Mouse (Mus musculus) left cerebral cortex, postnatal 25 days (tissue): ENCODE measurements around the gene Slc47a2. TPM values are rescaled to one million over a fixed set of nuclear protein-coding genes. Genes with fewer than 3 reads are reported as not detected.

Source experiments
- DNase-seq, 2 experiments: peaks; one replicate each; pipeline ENCODE4 v3.0.0; 2022; ENCODE audit warnings: low spot score in 2 of 2, mixed read lengths in 1 of 2
- intact Hi-C: fragments of 180-260 bp; cut with DNase I; formaldehyde crosslinking; loops from one replicate; pipeline ENCODE4 v1.15.1; 2025
- total RNA-seq, 2 experiments: library from RNA; stranded (reverse); gene quantifications; 2 replicates each; pipeline ENCODE4 v1.2.3; 2021

The Slc47a2 gene
- under 1 TPM; 0.14 to 0.37 TPM for total RNA-seq

- DNase-seq, result no peak
- intact Hi-C loops, result no loop called here
Observed at GRCm38 (mm10) chr11:61342505-61343420, at the start of gene Slc47a2. Slc47a2 (minus strand) TSS chr11:61342860.

DNA sequence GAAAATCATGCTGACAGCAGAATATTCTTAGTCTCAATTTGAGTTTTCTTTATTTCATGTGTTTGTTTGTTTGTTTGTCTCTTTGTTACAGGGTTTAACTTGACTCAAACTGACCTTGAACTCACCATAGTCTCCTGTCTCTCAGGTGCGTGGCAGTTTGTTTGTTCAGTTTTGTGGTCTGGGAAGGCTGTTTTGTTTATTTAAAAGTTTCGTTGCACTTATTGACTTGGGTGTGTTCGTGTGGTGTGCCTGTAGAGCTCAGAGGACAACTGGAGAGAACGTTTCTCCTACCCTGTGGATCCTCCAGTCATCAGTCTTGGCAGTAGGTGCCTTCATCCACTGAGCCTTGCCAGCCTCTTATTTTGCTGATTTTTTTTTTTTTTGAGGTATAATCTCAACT is 46.3 kb upstream of the Slc47a2 start:
- no peak for DNase-seq
- intact Hi-C loops, result loop anchor here (5.0 kb wide), 2 partner anchors 197 to 287 kb away; no protein-coding TSS in a partner anchor

DNA sequence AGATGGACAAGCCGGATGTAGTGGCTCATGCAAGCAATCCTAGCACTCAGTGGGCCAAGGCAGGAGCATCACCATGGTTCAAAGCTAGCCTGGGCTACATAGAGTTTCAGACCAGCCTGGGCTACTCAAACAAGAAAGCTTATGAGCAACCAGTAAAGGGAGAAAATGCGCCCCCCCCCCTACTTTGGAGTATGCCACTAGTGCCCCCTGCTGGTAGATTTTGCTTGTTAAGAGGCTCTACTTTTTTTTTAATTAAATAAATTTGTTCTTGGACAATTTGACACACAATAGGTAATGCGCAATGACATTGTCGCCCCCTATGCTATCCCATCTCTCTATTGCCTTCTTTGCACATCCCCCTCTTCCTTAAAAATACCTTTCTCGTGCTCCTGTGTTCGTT is 45.4 kb upstream of the Slc47a2 start:
- intact Hi-C loops, result loop anchor here (5.0 kb wide), 2 partner anchors 196 to 286 kb away; no protein-coding TSS in a partner anchor
- no peak for DNase-seq

DNA sequence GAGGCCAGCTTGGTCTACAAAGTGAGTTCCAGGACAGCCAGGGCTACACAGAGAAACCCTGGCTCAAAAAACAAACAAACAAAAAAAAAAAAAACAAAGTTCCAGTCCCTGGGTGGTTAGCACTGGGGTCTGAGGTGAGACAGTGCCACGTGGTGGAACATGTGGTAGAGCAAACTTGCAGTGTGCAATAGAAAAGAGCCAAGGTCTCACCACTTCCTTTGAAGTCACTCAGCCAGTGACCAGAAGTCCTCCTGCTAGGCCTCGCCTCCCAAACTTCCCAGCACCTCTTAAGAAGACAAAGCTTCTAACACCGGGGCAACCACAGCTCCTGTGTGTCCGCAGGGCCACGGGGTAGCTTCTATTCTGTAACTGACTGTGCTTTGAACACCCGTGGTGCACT is 44.6 kb upstream of the Slc47a2 start:
- DNase-seq, result no peak
- intact Hi-C loops, result loop anchor here (5.0 kb wide), 2 partner anchors 195 to 285 kb away; no protein-coding TSS in a partner anchor

- intact Hi-C loops, result loop anchor here (5.0 kb wide), 2 partner anchors 193 to 283 kb away; no protein-coding TSS in a partner anchor
- DNase-seq, result no peak
Observed at GRCm38 (mm10) chr11:61385725-61386124, 43.1 kb upstream of the Slc47a2 start.

- DNase-seq, result no peak
- intact Hi-C loops, result no loop called here
Observed at GRCm38 (mm10) chr11:61381272-61381671, 38.6 kb upstream of the Slc47a2 start.

DNA sequence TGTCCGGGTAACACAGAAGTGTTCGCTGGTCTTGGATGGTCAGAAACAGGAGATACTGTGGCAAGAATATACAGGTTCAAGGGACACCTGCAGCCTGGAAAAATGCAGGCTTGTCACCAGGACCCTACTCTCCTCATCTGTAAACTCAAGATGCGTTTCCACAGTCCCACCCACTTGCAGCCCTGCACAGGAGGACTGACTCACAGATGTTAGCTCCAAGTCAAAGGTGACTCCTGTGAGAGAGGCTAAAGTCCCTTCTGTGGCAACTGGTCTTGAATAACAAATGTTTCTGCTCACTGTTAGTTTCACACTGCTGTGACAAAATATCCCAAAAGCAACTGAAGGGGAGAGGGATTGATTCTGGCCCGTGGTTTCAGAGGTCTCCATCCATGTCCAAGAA is 36.0 kb upstream of the Slc47a2 start:
- no peak for DNase-seq
- intact Hi-C loops, result loop anchor here (10.0 kb wide), 1 partner anchor 884 kb away; no protein-coding TSS in a partner anchor

DNA sequence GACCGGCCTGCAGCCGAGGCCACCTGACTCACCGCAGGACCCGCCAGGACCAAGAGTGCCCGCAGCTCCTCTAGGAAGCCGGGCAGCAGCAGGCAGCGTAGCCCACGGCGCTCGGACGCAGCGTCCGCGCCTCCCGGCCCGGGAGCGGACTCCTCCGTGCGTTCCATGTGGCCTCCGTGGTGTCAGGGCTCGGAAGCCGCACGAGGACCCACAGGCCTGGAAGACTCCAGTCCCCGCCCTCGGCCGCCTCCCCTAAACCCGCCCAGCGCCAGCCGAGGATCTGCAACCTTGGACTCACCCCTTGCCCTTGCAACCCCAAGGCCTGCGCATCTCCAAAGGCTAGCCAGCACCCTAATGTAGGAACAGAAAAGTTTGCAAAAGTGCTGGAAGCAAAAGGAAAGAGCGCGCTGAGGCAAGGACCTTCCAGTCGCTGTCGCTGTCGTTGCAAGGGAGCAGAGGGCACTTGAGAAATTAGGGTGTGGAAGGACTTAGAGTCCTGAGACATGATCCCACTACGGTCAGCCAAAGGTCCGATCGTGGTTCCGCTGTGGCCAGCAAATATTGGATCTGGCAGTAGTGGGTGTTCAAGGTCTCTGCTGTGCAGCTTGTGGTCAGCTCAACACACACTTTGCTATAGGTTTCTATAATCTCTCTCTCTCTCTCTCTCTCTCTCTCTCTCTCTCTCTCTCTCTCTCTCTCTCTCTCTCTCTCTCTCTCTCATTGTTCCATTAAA is 35.4 kb upstream of the Slc47a2 start, which contains the start of gene Slc47a1:
Gene Slc47a1, minus strand, starts transcription at position 465 of the 733 bp plus-strand sequence.
- intact Hi-C loops, result loop anchor here (10.0 kb wide), 1 partner anchor 883 kb away; no protein-coding TSS in a partner anchor
- no peak for DNase-seq

DNA sequence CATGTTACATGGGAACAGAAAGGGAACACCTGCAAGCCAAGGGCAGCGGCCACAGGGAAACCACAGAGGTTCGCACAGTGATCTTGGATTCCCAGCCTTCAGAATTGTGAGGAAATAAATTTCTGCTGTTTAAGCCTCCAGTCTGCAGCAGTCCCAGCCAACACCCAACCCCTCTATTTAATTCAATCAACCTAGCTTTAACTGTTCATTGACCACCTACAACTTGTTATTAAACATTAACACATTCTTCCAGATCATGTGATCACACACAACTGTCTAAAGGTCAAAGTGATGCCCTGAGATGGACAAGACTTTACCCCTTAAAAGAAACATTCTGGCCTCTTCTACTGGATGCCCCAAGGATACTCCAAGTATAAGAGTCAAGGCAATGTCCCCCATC is 26.0 kb upstream of the Slc47a2 start:
- DNase-seq, result no peak
- intact Hi-C loops, result no loop called here

GRCm38 (mm10) chr11:61366517-61367273 is 24.0 kb upstream of the Slc47a2 start:
- DNase-seq, result no peak
- intact Hi-C loops, result no loop called here

- intact Hi-C loops, result no loop called here
- no peak for DNase-seq
Observed at GRCm38 (mm10) chr11:61365938-61366337, 23.3 kb upstream of the Slc47a2 start.

DNA sequence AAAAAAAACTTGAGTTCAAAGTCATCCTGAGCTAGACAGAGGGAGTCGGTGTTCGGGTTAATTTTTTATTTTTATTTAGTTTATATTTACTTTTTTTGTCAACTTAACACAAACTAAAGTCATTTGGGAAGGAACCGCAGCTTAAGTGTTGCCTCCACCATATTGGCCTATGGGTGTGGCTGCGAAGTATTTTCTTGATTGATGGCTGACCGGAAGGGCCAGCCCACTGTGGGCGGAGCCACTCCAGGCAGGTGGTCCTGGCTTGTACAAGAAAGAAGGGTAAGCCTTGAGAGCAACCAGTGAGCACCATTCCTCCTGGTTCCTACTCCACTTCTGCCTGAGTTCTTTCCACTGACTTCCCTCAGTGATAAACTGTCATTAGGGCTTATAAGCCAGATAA is 21.4 kb upstream of the Slc47a2 start:
- intact Hi-C loops, result no loop called here
- DNase-seq, result no peak

DNA sequence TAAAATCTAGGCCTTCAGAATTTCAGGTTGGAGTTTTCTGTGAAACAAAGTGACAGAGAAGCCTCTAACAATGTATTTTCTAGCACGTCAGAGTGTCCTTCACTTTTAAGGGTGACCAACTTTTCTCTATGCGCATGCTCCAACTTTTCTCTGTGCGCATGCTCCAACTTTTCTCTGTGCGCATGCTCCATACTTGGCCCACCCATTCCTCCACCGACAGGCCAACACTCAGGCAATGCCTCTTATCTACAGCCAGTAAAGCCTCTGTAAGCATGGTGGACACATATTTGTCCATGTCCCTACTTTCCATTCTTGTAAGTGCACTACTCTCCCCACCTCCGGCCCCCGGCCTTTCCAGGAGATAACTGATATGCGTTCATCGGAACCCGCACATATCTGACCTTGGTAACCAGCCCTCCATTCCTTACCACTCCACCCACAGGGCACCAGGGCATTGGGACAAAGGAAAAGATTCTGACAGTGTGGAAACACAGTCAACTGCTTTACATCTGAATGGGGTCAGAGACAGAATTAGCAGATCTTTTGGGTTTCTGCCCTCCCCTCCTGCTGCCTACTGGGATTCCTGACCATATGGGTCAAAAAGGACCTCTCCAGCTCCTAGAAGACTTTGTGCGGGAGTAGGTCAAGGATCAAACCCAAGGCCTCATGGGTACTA is 19.0 kb upstream of the Slc47a2 start:
- intact Hi-C loops, result no loop called here
- no peak for DNase-seq

- DNase-seq, result no peak
- intact Hi-C loops, result no loop called here
Observed at GRCm38 (mm10) chr11:61356600-61356999, 13.9 kb upstream of the Slc47a2 start.

DNA sequence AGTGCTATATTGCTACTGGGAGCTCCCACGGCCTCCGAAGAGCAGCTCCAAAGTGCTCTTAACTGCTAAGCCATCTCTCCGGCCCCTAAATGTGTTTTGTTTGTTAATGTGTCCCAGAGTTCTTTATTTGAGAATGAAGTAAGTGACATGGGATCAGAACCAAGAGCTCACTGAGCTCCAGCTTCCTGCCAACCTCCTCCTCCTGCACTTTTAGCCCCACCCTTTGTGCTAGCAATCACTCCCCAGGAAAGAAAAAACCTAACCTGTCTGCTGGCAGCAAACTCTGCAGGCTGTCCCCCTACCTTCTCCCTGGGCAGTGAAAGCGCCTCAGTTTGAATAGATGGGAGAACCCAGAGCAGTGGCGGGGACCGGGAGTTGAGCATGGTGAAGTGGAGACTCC is 13.5 kb upstream of the Slc47a2 start:
- DNase-seq, result no peak
- intact Hi-C loops, result no loop called here

- DNase-seq, result no peak
- intact Hi-C loops, result no loop called here
Observed at GRCm38 (mm10) chr11:61355351-61355750, 12.7 kb upstream of the Slc47a2 start.

DNA sequence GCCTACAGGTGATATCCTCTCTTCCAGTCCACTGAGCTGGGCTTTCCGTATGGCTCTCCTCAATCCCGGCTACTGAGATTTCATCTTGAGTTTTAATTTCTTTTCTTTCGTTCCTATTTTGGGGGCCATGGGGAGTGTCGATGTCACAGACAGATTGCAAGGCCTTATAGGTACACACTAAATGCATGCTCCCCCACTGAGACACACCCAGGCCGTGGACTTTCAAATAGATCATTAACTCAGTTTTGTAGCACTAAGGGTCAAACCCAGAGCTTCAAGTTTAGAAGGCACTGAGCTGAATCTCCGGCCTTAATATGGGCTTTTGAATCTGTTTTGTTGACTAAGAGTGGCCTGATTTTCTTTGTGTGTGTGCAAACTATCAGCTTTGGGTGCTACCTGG is 11.7 kb upstream of the Slc47a2 start:
- intact Hi-C loops, result no loop called here
- no peak for DNase-seq

DNA sequence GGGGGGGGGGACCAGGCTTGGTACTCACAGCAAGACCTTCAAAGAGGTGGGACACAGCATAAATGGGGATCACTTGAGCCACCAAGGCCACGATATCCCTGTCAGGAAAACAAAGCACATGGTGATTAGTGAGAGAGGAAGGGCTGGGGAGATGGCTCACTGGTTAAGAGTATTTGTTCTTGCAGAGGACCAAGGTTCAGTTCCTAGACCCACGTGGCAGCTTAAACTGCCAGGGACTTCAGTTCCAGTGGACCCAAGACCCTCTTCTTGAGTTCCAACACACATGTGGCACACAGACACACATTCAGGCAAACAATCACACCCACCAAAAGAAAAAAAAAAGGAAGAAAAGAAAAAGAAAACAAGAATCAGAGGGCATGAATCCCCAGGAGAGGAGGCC is 10.4 kb upstream of the Slc47a2 start:
- intact Hi-C loops, result no loop called here
- no peak for DNase-seq

GRCm38 (mm10) chr11:61352138-61352651 is 9.5 kb upstream of the Slc47a2 start:
- no peak for DNase-seq
- intact Hi-C loops, result no loop called here
